Mouse (Mus musculus) liver, embryonic 14.5 days (tissue): ENCODE results near the gene 4930451I11Rik.

Source experiments
- CTCF ChIP-seq: IDR thresholded peaks from 2 replicates; pipeline ENCODE4 v1.5.1; 2016; ENCODE audit warnings: antibody characterized with exemption, low read depth, control low read depth
- EP300 ChIP-seq: IDR thresholded peaks from 2 replicates; pipeline ENCODE4 v1.6.1; 2016; ENCODE audit warnings: antibody characterized with exemption, low read depth

DNA sequence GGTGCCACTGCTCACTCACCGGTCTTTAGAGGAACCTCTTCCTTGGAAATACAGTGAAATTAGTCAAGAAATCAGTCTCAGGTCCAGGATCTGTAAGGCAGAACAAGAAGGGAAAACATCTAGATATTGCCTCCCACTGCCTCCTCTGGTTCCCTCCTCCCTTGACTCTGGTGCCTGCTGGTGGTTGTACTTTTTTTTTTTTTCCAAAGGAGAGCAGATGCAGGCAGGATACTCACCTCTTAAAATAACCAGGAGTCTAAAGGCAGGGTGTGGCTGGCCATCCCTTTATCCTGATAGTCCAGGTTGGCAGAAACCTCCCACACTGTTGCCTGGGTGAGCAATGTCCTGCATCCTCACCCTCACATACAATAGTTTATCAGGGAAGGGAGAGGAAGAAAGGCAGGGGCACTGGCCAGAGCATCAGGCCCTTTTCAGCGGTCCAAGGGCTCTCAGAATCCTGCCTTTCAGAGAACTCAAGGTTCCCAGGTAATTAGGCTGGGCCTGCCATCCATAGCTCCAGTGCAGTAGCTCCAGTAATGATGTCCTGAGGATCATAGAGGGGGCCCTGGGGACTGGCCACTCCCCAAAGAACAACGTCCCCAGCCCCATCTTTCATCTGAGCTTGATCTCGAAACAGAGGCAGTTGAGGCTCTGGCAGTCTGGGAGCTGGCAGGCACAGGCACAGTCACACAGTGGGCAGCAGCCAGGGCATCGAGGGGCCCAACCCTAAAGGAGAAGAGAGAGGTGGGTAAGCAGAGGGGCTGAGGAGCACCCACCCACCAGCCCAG is 31.0 kb downstream of the 4930451I11Rik start:
- TF ChIP-seq CTCF (no peak), EP300 (no peak)
